Mouse (Mus musculus) testis, postnatal 10 days (tissue): ENCODE results near the gene Klhl28.

Experiments used
- DNase-seq: peaks from one replicate; pipeline ENCODE4 v3.0.0; 2021; ENCODE audit warnings: low spot score

The Klhl28 gene

DNA sequence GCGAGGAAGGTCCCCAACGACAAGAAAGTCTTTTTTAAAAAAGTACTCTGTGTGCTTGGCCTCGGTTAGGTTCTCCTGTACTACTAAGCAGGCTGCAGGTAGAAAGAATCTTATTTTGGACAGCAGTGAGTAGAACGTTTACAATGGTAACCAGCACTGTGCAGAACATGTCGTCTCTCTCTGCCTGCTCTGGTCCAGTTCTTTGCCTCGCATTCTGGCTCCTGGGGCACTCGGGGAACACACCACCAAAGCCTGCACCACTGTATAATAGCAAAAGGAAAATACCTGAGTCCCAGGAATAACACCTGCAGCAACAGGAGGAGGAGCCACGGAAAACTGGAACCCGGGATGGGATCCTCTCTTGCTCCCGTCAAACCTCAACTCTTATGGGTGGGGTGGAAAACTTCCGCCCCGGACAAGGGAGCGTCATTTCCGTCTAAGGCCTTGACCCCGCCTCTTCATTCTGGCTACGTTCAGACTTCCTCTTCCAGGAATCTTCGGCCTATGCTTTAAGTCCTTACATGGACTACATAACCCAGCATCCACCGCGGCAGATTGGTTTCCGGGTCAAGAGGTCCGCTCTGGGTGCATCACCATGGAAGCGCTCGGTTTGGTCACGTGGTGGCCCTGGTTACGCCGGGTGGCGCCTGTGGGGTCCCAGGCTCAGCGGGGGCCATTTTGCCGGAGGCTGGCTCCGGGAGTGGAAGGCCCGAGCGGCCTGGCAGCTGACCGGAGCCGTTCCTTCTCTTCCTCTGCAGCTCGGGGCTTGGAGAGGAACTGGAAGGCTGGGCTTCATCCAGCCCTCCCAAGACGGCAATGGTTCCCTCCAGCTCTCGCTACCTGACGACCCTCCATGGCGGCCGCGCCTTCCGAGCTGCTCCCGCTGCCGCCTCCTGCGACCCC lies at the start of gene Klhl28, which contains the start of gene Togaram1:
Gene Klhl28 (minus strand): TSS at position 411 of the 903 bp plus-strand sequence.
Gene Togaram1 (plus strand): TSS at position 681 of the 903 bp plus-strand sequence.
- DNase-seq, result peak; percentile 98

GRCm38 (mm10) chr12:65007725-65008124 lies 42.4 kb upstream of the Klhl28 start:
- no peak for DNase-seq

GRCm38 (mm10) chr12:64977518-64977917 lies 12.2 kb upstream of the Klhl28 start:
- DNase-seq, result no peak

DNA sequence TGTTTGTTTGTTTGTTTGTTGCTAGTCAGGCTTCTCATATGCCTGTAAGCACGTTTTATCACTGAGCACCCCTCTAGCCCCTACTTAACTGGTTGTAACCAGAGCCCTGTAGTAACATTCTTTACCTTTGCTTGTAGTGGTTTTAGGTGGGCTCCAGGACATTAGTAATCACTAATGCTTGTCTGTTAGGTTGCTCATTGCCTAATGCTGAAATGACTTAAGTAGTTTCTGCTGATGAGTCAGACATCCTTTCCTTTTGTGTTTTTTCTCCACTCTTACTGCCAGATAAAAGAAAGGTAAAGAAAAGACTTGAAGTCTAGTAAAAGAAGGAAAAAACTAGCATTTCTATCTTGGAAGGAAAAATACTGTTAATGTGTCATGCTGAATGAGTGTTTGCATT lies 10.9 kb upstream of the Klhl28 start:
- no peak for DNase-seq

DNA sequence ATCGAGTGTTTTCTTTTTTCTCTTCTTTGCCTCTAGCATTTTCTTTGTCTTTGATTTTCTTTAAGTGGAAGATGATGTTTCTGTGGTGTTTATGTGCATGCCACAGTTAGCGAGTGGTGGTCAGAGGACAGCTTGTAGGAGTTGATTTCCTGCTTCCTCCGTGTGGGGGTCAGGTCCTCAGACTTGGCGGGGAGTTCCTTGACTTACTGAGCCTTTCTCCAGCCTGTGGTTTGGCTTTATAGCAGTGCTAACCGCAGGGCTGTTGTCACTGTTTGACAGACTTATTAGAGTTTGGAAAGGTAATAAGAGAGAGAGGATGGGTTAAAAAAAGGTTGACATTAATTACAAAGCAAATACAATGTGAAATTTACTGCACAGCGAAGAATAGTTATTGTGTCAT lies 10.2 kb upstream of the Klhl28 start:
- no peak for DNase-seq

GRCm38 (mm10) chr12:64972063-64972462 lies 6.7 kb upstream of the Klhl28 start:
- DNase-seq, result no peak

DNA sequence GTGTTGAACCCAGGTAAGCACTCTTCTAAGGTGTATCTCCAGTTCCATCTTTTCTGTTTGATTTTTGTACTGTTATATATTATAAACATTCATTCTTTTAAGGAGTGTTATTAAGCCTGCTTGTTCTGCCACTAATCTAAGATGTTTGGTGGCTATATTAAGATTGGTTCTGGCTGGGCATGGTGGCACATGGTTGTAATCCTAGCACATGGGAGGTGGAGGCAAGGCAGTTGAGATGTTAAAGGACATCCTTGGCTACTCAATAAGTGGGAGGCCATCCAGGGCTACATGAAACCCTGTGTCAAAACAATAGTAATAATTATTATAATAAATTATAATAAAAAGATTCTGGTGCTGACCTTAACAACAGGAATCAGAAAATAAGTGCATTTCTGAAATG lies 6.1 kb upstream of the Klhl28 start:
- DNase-seq, result no peak

- DNase-seq, result no peak
Measured at GRCm38 (mm10) chr12:64968067-64968466, 2.7 kb upstream of the Klhl28 start.

- no peak for DNase-seq
Measured at GRCm38 (mm10) chr12:64967470-64967869, 2.1 kb upstream of the Klhl28 start.

DNA sequence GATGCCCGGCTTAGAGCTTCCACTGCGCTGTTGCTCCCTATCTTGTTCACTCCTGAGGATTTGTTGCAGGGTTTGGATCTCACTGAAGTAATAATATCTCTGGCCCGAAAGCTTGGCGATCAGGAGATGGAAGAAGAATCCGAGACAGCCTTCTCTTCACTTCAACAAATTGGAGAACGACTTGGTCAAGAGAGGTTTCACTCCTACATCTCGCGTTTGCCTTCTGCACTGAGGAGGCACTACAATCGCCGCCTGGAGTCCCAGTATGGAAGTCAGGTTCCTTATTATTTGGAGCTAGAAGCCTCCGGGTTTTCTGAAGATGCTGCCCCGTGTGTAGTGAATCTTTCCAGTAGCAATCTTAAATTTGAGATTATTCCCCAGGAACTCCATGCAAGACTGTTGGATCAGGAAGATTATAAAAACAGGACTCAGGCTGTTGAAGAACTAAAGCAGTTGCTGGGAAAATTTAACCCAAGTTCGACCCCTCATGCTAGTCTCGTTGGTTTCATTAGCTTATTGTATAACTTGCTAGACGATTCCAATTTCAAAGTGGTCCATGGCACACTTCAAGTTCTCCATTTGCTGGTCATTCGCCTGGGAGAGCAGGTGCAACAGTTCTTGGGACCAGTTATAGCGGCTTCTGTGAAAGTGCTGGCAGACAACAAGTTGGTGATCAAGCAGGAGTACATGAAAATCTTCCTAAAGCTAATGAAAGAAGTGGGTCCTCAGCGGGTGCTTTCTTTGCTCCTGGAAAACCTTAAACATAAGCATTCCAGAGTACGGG lies 1.5 kb upstream of the Klhl28 start:
- DNase-seq, result no peak

DNA sequence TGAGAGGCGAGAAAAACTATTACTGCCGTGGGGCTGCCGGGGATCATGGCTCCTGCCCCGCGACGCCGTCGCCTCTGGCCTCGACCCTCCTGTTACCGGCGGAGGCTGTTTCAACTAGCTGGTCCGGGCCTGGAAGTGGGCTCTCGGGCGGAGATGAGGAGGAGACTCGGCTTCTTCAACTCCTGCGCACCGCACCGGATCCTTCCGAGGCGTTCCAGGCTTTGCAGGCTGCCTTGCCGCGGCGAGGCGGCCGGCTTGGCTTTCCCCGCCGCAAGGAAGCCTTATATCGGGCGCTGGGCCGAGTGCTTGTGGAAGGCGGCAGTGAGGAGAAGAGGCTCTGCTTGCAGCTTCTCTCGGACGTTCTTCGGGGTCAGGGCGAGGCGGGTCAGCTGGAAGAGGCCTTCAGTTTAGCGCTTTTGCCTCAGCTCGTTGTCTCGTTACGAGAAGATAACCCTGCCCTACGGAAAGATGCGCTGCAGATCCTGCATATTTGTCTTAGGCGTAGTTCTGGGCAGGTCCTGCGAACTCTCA lies 832 bp upstream of the Klhl28 start:
- peak; percentile 72 for DNase-seq

DNA sequence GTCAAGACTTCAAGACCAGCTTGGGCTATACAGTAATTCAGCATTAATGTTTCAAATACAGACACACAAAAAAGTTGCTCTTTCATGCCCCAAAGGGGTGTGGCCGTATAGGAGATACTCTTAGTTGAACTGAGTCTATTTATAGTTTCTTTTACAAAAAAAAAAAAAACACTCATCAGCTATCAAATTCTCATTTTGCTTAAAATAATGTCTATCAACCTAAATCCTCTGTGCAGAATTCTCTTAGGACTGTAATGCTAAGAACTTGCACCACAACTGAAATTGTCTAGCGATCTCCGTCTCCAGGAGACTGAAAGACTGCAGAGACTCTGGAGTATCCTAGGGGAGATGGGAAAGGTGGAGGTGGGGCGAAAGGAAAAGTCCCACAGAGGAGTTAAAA lies 774 bp downstream of the Klhl28 start:
- DNase-seq, result no peak

- no peak for DNase-seq
Measured at GRCm38 (mm10) chr12:64937493-64937892, 27.8 kb downstream of the Klhl28 start.

DNA sequence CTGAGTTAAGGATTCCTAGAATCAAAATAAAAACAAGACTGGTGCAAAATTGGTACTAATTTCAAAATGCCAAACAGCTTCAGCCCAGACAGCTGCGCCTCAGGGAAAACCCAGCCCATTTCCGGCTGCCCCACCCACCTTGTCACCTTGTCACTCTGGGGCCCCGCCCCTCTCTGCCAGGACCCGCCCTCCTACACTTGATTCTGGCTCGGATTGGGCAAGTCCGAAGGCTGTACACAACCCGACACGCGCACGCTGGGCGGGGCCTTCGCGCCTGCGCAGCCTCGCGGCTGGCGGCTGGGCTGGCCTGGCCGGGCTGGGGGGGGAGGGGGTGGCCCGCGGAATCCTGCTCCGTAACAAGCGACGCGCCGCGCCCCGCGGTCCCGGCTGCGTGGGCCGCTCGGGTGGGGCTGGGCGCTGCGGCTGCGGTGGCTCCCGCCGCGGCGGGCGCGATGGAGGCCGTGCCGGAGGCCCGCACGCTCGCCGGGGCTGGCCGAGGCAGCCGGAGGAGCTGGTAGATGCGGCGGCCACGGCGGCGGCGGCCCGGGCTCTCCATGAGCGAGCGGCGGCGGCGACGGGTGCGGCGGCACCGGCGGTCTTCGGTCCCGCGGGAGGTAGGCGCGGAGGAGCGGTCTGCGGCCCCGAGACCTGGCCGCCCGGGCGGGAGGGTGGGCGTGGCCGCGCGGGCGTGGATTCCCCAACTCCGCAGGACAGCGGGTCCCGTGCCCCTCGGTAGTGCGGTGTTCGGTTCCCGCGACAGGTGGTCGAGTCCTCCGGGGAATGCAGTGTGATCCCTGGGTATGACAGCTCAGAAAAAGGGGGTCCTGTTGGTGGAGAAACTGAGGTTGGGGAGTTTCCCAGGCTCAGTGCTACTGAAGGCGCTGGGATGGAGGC lies 47.5 kb downstream of the Klhl28 start, which contains the start of gene Gm527:
Gene Gm527 (plus strand): TSS at position 329 of the 894 bp plus-strand sequence.
- peak; percentile 97 for DNase-seq

DNA sequence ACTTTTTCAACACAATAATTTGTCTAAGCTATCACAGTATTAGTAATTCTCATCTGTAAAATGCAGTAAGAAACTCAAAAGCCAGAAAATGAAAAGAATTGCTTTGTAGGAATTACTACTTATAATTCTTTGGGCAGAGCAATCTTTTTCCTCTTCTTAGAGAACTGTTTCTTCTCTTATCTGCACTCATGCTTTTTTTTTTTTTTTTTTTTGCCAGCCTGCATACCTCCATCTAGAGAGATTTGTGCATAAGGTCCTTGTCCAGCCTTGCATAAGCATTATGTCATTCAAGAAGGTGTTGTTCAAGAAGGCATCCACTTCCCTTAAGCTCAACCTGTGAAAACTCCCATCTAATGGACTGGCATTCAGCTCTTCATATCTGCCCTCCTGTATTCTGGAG lies 48.6 kb downstream of the Klhl28 start:
- no peak for DNase-seq

DNA sequence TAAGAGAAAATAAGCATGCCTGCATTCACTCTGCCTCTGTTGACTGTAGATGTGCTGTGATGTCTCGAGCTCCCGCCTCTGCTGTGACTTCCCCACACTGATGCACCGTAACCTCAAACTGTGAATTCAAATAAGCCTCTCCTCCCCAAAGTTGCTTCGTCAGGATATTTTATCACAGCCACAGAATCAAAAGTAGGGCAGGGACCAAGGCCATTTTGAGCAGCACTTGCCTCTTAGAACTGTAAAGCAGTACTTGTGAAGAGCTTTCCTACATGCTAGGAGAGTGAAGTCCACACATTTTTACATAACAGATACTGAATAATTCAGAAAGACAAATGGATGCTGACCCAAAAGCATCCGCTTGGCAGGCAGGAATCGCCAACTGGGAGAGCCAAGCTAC lies 52.3 kb downstream of the Klhl28 start:
- DNase-seq, result no peak

DNA sequence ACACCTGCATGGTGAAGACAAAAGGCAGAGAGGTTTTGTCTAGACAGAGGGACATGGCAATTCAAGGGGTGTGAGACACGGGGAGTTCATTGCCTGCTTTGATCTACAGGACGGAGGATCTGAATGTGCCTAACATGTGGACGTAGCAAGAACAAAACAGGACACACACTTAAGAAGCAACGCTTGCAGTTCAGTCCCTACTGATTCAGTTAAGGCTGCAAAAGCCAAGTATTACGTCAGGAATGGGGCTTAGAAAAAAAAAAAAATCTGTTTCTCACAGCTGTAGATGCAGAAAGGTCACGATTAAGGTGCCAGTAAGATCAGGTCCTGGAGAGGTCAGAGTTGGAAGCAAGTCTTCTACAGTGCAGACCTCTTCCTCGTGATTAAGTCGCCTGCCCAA lies 62.1 kb downstream of the Klhl28 start:
- DNase-seq, result no peak

GRCm38 (mm10) chr12:64902506-64902905 lies 62.8 kb downstream of the Klhl28 start:
- DNase-seq, result peak; percentile 43

DNA sequence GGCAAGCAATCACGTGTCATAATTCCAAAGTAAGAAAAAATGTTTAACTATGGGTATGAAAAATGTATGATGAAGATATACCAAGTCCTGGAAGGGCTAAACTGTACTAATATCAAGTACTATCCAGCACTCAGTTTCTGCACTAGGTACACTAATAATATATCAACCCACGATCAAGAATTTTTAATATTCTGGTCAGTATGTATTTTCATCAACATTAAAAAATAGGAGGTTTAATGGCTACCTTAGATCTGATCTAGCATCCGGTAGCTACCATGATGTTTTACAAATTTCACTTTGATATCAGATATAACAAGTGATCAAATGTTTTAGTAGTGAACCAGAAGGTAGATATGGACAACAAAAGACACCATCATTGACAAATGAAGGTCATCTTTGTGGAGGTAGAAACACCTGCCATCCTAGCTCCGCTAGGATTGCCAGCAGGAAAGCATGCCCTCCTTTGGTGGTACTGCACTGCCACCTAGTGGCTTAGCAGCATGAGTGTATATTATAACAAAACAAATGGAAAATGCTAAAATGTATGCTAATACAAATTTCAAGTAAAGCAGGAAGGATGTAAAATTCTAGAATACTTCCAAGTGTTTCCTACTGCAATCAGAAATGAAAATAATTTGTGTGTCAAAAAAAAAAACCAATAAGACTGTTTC lies 68.1 kb downstream of the Klhl28 start:
- DNase-seq, result peak; percentile 81
